Mouse (Mus musculus): ENCODE results near the gene Klhl5. TPM values are rescaled to one million over a fixed set of nuclear protein-coding genes. Genes with fewer than 3 reads are reported as not detected.

The Klhl5 gene
- polyA plus RNA-seq, 1 experiment = 11.3 TPM

GRCm38 (mm10) chr5:65119495-65119894 lies 12.2 kb downstream of the Klhl5 start:
- H3K4me3 ChIP-seq (ENCODE audit: control insufficient read depth, insufficient read depth, low read length) = no peak overlapping the region
- H3K4me1 ChIP-seq (replicated peaks; ENCODE audit: control insufficient read depth, insufficient read depth, low read length) = no peaks in the 10 kb centered on the region
- no peaks in the 10 kb centered on the region for H3K36me3 ChIP-seq (ENCODE audit: control insufficient read depth, insufficient read depth, low read length)
- no peaks in the 10 kb centered on the region for H3K27me3 ChIP-seq (ENCODE audit: control insufficient read depth, insufficient read depth, low read length)
- WGBS = 68% methylated on average over 1 of the region's 1 CpGs
- TF ChIP-seq CTCF (IDR thresholded peaks at IDR 0.05; ENCODE audit: borderline replicate concordance, control insufficient read depth, extremely low read depth, insufficient read depth, low read length, poor library complexity) = no peak
- no peak for TF ChIP-seq POLR2A (IDR thresholded peaks at IDR 0.05; ENCODE audit: control insufficient read depth, extremely low read depth, insufficient read depth, low read length, poor library complexity)
- DNase-seq = no peak
- H3K27ac ChIP-seq (ENCODE audit: control insufficient read depth, insufficient read depth, low read length) = no peak overlapping the region

GRCm38 (mm10) chr5:65119918-65120317 lies 12.6 kb downstream of the Klhl5 start:
- no peak overlapping the region for H3K4me3 ChIP-seq (ENCODE audit: control insufficient read depth, insufficient read depth, low read length)

GRCm38 (mm10) chr5:65122616-65123015 lies 15.3 kb downstream of the Klhl5 start:
- H3K4me3 ChIP-seq (ENCODE audit: control insufficient read depth, insufficient read depth, low read length) = no peak overlapping the region

More at GRCm38 (mm10) chr5:65119918-65120317, 12.6 kb downstream of the Klhl5 start:
- Histone ChIP-seq H3K4me1 (replicated peaks; ENCODE audit: control insufficient read depth, insufficient read depth, low read length) (no peaks in the 10 kb centered on the region), H3K27ac (ENCODE audit: control insufficient read depth, insufficient read depth, low read length) (no peak overlapping the region), H3K36me3 (ENCODE audit: control insufficient read depth, insufficient read depth, low read length) (no peaks in the 10 kb centered on the region), H3K27me3 (ENCODE audit: control insufficient read depth, insufficient read depth, low read length) (no peaks in the 10 kb centered on the region)
- no peak for DNase-seq
- WGBS = 16% methylated on average over 3 of the region's 3 CpGs
- TF ChIP-seq POLR2A (IDR thresholded peaks at IDR 0.05; ENCODE audit: control insufficient read depth, extremely low read depth, insufficient read depth, low read length, poor library complexity) (no peak), CTCF (IDR thresholded peaks at IDR 0.05; ENCODE audit: borderline replicate concordance, control insufficient read depth, extremely low read depth, insufficient read depth, low read length, poor library complexity) (no peak)

GRCm38 (mm10) chr5:65126137-65126536 lies 18.8 kb downstream of the Klhl5 start:
- H3K4me3 ChIP-seq (ENCODE audit: control insufficient read depth, insufficient read depth, low read length) = no peak overlapping the region
- H3K27me3 ChIP-seq (ENCODE audit: control insufficient read depth, insufficient read depth, low read length) = no peaks in the 10 kb centered on the region
- no peak overlapping the region for H3K27ac ChIP-seq (ENCODE audit: control insufficient read depth, insufficient read depth, low read length)
- no peaks in the 10 kb centered on the region for H3K36me3 ChIP-seq (ENCODE audit: control insufficient read depth, insufficient read depth, low read length)
- no peaks in the 10 kb centered on the region for H3K4me1 ChIP-seq (replicated peaks; ENCODE audit: control insufficient read depth, insufficient read depth, low read length)
- DNase-seq = no peak
- TF ChIP-seq POLR2A (IDR thresholded peaks at IDR 0.05; ENCODE audit: control insufficient read depth, extremely low read depth, insufficient read depth, low read length, poor library complexity) (no peak), CTCF (IDR thresholded peaks at IDR 0.05; ENCODE audit: borderline replicate concordance, control insufficient read depth, extremely low read depth, insufficient read depth, low read length, poor library complexity) (no peak)
- 92% methylated on average over 1 of the region's 1 CpGs for WGBS

More at GRCm38 (mm10) chr5:65122616-65123015, 15.3 kb downstream of the Klhl5 start:
- Histone ChIP-seq H3K4me1 (replicated peaks; ENCODE audit: control insufficient read depth, insufficient read depth, low read length) (no peaks in the 10 kb centered on the region), H3K27ac (ENCODE audit: control insufficient read depth, insufficient read depth, low read length) (no peak overlapping the region), H3K36me3 (ENCODE audit: control insufficient read depth, insufficient read depth, low read length) (no peaks in the 10 kb centered on the region), H3K27me3 (ENCODE audit: control insufficient read depth, insufficient read depth, low read length) (no peaks in the 10 kb centered on the region)
- no peak for DNase-seq
- 96% methylated on average over 3 of the region's 3 CpGs for WGBS
- TF ChIP-seq CTCF (IDR thresholded peaks at IDR 0.05; ENCODE audit: borderline replicate concordance, control insufficient read depth, extremely low read depth, insufficient read depth, low read length, poor library complexity) (no peak), POLR2A (IDR thresholded peaks at IDR 0.05; ENCODE audit: control insufficient read depth, extremely low read depth, insufficient read depth, low read length, poor library complexity) (no peak)

GRCm38 (mm10) chr5:65128481-65128880 lies 21.1 kb downstream of the Klhl5 start:
- no peak for DNase-seq
- WGBS = 11% methylated on average over 2 of the region's 2 CpGs
- H3K36me3 ChIP-seq (ENCODE audit: control insufficient read depth, insufficient read depth, low read length) = no peaks in the 10 kb centered on the region
- no peaks in the 10 kb centered on the region for H3K27me3 ChIP-seq (ENCODE audit: control insufficient read depth, insufficient read depth, low read length)
- H3K4me3 ChIP-seq (ENCODE audit: control insufficient read depth, insufficient read depth, low read length) = no peak overlapping the region
- no peaks in the 10 kb centered on the region for H3K4me1 ChIP-seq (replicated peaks; ENCODE audit: control insufficient read depth, insufficient read depth, low read length)
- TF ChIP-seq CTCF (IDR thresholded peaks at IDR 0.05; ENCODE audit: borderline replicate concordance, control insufficient read depth, extremely low read depth, insufficient read depth, low read length, poor library complexity) = no peak
- no peak for TF ChIP-seq POLR2A (IDR thresholded peaks at IDR 0.05; ENCODE audit: control insufficient read depth, extremely low read depth, insufficient read depth, low read length, poor library complexity)
- no peak overlapping the region for H3K27ac ChIP-seq (ENCODE audit: control insufficient read depth, insufficient read depth, low read length)

GRCm38 (mm10) chr5:65130528-65131210 lies 23.3 kb downstream of the Klhl5 start:
- H3K4me3 ChIP-seq (ENCODE audit: control insufficient read depth, insufficient read depth, low read length) = no peak overlapping the region
- H3K36me3 ChIP-seq (ENCODE audit: control insufficient read depth, insufficient read depth, low read length) = no peaks in the 10 kb centered on the region
- H3K27me3 ChIP-seq (ENCODE audit: control insufficient read depth, insufficient read depth, low read length) = no peaks in the 10 kb centered on the region
- H3K4me1 ChIP-seq (replicated peaks; ENCODE audit: control insufficient read depth, insufficient read depth, low read length) = no peaks in the 10 kb centered on the region
- WGBS = 80% methylated on average over 12 of the region's 12 CpGs
- no peak for DNase-seq
- H3K27ac ChIP-seq (ENCODE audit: control insufficient read depth, insufficient read depth, low read length) = no peak overlapping the region
- TF ChIP-seq POLR2A (IDR thresholded peaks at IDR 0.05; ENCODE audit: control insufficient read depth, extremely low read depth, insufficient read depth, low read length, poor library complexity) (no peak), CTCF (IDR thresholded peaks at IDR 0.05; ENCODE audit: borderline replicate concordance, control insufficient read depth, extremely low read depth, insufficient read depth, low read length, poor library complexity) (no peak)

Data from thymus, adult 2 months (tissue).